Mouse (Mus musculus) limb, embryonic 15.5 days (tissue): ENCODE results near the gene Abat. TPM values are rescaled to one million over a fixed set of nuclear protein-coding genes. Genes with fewer than 3 reads are reported as not detected.

Experiments used
- ATAC-seq: fragments of 200-750 bp; cut with Nextera tagmentation; 2 replicates; pipeline ENCODE4 v1.8.0; 2017; ENCODE audit warnings: low read depth, moderate TSS enrichment; ENCODE audit not compliant: insufficient number of reproducible peaks, low FRiP score, low TSS enrichment
- H3K27ac ChIP-seq: fragments of 300-500 bp; sonication (generic); 2 replicates; pipeline ENCODE4 v1.5.1; 2015; ENCODE audit warnings: moderate library complexity, mild to moderate bottlenecking, inconsistent platforms
- H3K27me3 ChIP-seq: fragments of 300-500 bp; sonication (generic); 2 replicates; pipeline ENCODE4 v1.6.1; 2015; ENCODE audit warnings: inconsistent platforms
- H3K36me3 ChIP-seq: fragments of 300-500 bp; sonication (generic); 2 replicates; pipeline ENCODE4 v1.6.1; 2015; ENCODE audit warnings: inconsistent platforms
- H3K4me1 ChIP-seq: fragments of 300-500 bp; sonication (generic); 2 replicates; pipeline ENCODE4 v1.6.1; 2015; ENCODE audit warnings: inconsistent platforms
- H3K4me2 ChIP-seq: fragments of 300-500 bp; sonication (generic); 2 replicates; pipeline ENCODE4 v1.6.1; 2015; ENCODE audit warnings: mild to moderate bottlenecking, inconsistent platforms
- H3K4me3 ChIP-seq: fragments of 300-500 bp; sonication (generic); 2 replicates; pipeline ENCODE4 v1.5.1; 2015; ENCODE audit warnings: mild to moderate bottlenecking, inconsistent platforms
- H3K9ac ChIP-seq: fragments of 300-500 bp; sonication (generic); 2 replicates; pipeline ENCODE4 v1.6.1; 2015; ENCODE audit warnings: inconsistent platforms
- H3K9me3 ChIP-seq: fragments of 300-500 bp; sonication (generic); 2 replicates; pipeline ENCODE4 v1.6.1; 2016; ENCODE audit warnings: inconsistent platforms
- WGBS: fragments of 180-500 bp; shearing (Covaris S2); methylation state at CpG from one replicate; pipeline ENCODE4 v1.1.7; 2015; 5-methylcytosine and 5-hydroxymethylcytosine counted together
- polyA plus RNA-seq: library from polyadenylated mRNA; unstranded; fragments of >200 nt; fragmentation: Nextera tagmentation; extraction: Ambion mirVana; gene quantifications from 2 replicates; pipeline ENCODE4 v1.2.1, GENCODE M21; 2015

Abat gene
- polyA plus RNA-seq, 1 experiment from 2014 or later, result 24.0 TPM

DNA sequence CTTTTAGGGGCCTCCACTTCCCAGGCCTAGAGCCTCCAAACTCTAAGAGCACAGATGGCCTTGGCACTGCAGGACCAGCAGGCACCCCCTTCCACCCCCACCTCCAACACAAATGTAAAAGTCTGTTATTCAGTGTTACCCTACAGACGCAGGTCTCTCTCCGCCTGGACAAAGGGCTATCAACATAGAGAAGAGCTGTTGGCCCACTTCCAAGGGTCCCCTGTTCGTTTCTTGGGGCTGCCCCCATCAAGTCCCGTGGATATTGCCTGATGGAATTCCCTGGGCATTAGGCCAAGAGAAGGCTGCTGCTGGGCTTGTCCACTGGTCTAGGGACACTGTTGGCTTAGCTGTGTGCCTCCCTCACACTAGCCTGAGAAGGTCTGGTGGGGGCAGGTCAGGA lies 951 bp downstream of the Abat start:
- Histone ChIP-seq H3K9me3 (no peaks in the 10 kb centered on the region), H3K4me3 (peak overlapping the region; percentile 64), H3K36me3 (0 out of 2 replicates have a peak, but pooled peaks cover 4% of the 10 kb centered on the region), H3K4me1 (peaks cover 19% of the 10 kb centered on the region), H3K27me3 (no peaks in the 10 kb centered on the region), H3K27ac (no peak overlapping the region), H3K9ac (no peak overlapping the region), H3K4me2 (peak overlapping the region; percentile 78)
- no peak for ATAC-seq
- WGBS, result 22% methylated on average over 4 of the region's 4 CpGs

GRCm38 (mm10) chr16:8520525-8520924 lies 7.3 kb downstream of the Abat start:
- Histone ChIP-seq H3K36me3 (0 out of 2 replicates have a peak, but pooled peaks cover 4% of the 10 kb centered on the region), H3K9ac (no peak overlapping the region), H3K9me3 (no peaks in the 10 kb centered on the region), H3K27me3 (no peaks in the 10 kb centered on the region), H3K4me3 (no peak overlapping the region), H3K27ac (no peak overlapping the region), H3K4me1 (peaks cover 31% of the 10 kb centered on the region), H3K4me2 (no peak overlapping the region)
- no peak for ATAC-seq
- WGBS, result 74% methylated on average over 5 of the region's 5 CpGs

- WGBS, result 69% methylated on average over 4 of the region's 4 CpGs
- H3K27me3 ChIP-seq, result no peaks in the 10 kb centered on the region
- ATAC-seq, result no peak
Measured at GRCm38 (mm10) chr16:8521322-8521721, 8.1 kb downstream of the Abat start.

DNA sequence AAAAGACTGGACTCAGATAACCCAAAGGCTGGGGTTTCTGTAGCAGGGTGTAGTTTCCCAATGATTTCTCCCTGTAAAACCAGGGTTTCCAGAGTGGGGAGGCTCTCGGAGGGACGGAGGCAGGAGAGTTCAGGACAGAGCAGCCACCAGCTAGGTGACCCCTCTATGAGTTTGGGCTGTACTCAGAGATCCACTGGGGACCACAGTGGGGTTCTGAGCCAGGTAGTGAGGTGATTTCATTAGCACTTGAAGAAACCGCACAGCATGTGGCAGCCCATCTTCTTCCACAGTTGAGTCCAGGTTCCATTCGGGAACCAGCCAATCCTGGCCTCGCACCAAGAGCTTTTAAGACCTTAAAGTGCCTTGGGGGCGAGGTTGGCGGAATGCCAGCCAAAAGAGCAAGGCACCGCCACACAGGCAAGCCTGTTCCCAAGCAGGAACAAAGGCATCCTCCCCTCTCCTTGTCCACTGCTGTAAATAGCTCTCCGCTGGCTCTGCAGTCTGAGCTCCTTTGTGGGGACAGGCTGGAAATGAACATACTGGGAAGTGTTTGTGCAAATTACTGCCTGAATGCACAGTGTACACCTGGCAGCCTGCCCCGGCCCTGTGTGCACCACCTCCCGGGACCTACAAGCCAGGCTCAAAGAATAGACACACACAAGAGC lies 10.4 kb downstream of the Abat start:
- Histone ChIP-seq H3K4me3 (no peak overlapping the region), H3K27me3 (no peaks in the 10 kb centered on the region), H3K4me2 (peak overlapping the region; percentile 34), H3K9me3 (no peaks in the 10 kb centered on the region), H3K4me1 (peaks cover 31% of the 10 kb centered on the region), H3K9ac (no peak overlapping the region), H3K27ac (peak overlapping the region; percentile 85), H3K36me3 (no peaks in the 10 kb centered on the region)
- ATAC-seq, result peak; percentile 80
- 10% methylated on average over 11 of the region's 11 CpGs for WGBS

More at GRCm38 (mm10) chr16:8521322-8521721, 8.1 kb downstream of the Abat start:
- no peak overlapping the region for H3K4me2 ChIP-seq
- H3K36me3 ChIP-seq, result 0 out of 2 replicates have a peak, but pooled peaks cover 4% of the 10 kb centered on the region
- no peak overlapping the region for H3K9ac ChIP-seq
- peaks cover 31% of the 10 kb centered on the region for H3K4me1 ChIP-seq
- H3K27ac ChIP-seq, result no peak overlapping the region
- H3K9me3 ChIP-seq, result no peaks in the 10 kb centered on the region
- no peak overlapping the region for H3K4me3 ChIP-seq

DNA sequence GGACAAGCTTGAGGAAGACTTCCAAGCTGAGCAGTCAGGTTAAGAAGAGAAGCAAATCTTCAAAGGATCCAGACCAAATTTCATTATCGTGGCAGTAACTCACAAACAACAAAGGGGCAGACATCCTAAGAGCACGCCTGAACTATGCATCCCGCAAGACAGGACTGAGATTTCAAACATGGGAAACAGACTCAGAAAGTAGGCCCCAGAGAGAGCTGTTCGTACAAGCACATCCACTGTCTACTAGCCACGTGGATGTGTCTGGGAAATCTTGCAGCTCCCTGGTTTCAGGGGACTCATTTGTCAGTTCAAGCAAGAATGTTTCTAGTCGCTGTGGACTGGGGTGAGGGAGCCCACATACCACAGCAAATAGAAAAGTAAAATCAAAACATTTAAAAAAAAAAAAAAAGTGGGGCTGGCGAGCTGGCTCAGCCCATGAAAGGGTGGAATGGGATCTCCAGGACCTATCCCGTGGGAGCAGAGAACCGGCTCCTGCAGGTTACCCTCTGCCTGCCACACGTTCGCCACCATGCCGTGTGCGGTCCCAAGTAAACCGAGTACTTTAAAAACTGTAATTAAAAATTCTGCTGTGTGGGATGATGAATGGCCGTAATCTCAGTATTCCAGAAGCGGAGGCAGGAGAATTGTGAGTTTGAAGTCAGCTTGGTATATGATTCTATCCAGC lies 11.1 kb downstream of the Abat start:
- Histone ChIP-seq H3K27me3 (no peaks in the 10 kb centered on the region), H3K9me3 (no peaks in the 10 kb centered on the region)
- ATAC-seq, result no peak

DNA sequence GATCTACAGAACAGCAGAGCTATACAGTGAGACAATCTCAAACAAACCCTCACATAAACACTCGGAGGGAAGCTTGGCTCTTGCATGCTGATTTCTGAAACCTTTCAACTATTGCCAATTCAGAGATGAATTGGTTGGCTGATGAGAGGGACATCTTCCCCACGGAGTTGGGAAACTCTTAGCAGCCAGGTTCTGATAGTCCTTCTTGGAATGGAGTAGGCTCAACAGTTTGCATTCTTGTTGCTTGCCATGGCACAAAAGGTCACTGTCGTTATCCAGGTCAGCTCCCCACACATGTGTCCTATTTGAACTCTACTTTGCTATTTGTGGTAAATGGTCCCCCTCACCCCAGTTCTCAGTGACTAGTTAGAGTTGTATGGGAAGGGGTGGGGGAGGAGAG lies 12.1 kb downstream of the Abat start:
- Histone ChIP-seq H3K27ac (no peak overlapping the region), H3K4me1 (peaks cover 37% of the 10 kb centered on the region), H3K9me3 (no peaks in the 10 kb centered on the region), H3K4me3 (no peak overlapping the region), H3K4me2 (no peak overlapping the region), H3K27me3 (no peaks in the 10 kb centered on the region), H3K9ac (no peak overlapping the region), H3K36me3 (no peaks in the 10 kb centered on the region)
- 63% methylated on average over 3 of the region's 3 CpGs for WGBS
- no peak for ATAC-seq

More for the DNA sequence above, 11.1 kb downstream of the Abat start:
- no peak overlapping the region for H3K4me3 ChIP-seq
- H3K4me2 ChIP-seq, result peak overlapping the region; percentile 34
- 30% methylated on average over 16 of the region's 16 CpGs for WGBS
- no peak overlapping the region for H3K9ac ChIP-seq
- H3K36me3 ChIP-seq, result no peaks in the 10 kb centered on the region
- H3K4me1 ChIP-seq, result peaks cover 31% of the 10 kb centered on the region
- H3K27ac ChIP-seq, result peak overlapping the region; percentile 85

DNA sequence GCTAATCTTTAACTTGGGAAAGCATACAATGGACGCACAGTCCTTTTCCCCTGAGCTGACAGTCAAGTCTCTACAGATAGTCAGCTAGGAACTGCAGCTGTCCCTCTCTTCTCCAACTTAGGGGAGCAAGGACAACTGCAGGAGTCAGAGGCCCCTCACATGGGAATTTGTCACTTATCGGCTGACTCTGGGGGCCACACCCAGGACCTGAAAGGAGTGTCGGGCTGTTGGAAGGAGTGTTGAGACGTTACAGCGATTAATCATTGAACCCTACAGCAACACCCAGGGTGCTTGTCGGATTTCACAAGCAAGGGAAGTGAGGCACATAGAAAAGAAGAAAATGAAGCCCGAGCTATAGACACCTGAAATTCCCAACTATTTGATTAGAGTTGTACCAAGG lies 12.6 kb downstream of the Abat start:
- Histone ChIP-seq H3K9ac (no peak overlapping the region), H3K27ac (no peak overlapping the region), H3K36me3 (no peaks in the 10 kb centered on the region), H3K9me3 (no peaks in the 10 kb centered on the region), H3K27me3 (no peaks in the 10 kb centered on the region), H3K4me2 (no peak overlapping the region), H3K4me1 (peaks cover 38% of the 10 kb centered on the region), H3K4me3 (no peak overlapping the region)
- WGBS, result 65% methylated on average over 7 of the region's 7 CpGs
- ATAC-seq, result no peak

GRCm38 (mm10) chr16:8529389-8529788 lies 16.2 kb downstream of the Abat start:
- H3K4me3 ChIP-seq, result no peak overlapping the region
- 84% methylated on average over 1 of the region's 1 CpGs for WGBS
- no peak overlapping the region for H3K27ac ChIP-seq
- H3K4me2 ChIP-seq, result no peak overlapping the region
- H3K9ac ChIP-seq, result no peak overlapping the region
- H3K4me1 ChIP-seq, result peaks cover 20% of the 10 kb centered on the region
- H3K27me3 ChIP-seq, result no peaks in the 10 kb centered on the region
- no peak for ATAC-seq
- no peaks in the 10 kb centered on the region for H3K36me3 ChIP-seq
- no peaks in the 10 kb centered on the region for H3K9me3 ChIP-seq

DNA sequence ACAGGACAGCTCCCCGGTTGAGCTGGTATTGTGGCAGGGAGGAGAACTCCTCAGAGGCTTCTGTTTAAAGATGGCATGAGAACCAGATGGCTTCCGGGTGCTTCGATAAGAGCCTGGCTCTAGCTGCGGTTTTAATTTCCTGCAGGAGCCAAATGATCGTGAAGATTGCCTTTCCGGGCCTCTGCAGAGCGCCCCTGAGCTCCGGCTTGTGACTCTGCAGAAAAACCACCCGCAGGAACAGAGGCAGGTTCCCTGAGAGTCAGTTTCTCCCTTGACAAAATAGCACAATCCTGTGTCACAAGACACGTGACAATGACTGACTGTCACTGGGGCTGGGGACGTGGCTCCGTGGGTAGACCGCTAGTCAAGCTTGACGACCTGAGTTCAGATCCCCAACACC lies 16.8 kb downstream of the Abat start:
- Histone ChIP-seq H3K27me3 (no peaks in the 10 kb centered on the region), H3K9me3 (no peaks in the 10 kb centered on the region), H3K4me3 (no peak overlapping the region), H3K4me2 (no peak overlapping the region), H3K4me1 (peaks cover 13% of the 10 kb centered on the region; the same call in 1 of the 2 replicates), H3K27ac (no peak overlapping the region), H3K9ac (no peak overlapping the region), H3K36me3 (no peaks in the 10 kb centered on the region)
- WGBS, result 61% methylated on average over 14 of the region's 14 CpGs
- ATAC-seq, result no peak

DNA sequence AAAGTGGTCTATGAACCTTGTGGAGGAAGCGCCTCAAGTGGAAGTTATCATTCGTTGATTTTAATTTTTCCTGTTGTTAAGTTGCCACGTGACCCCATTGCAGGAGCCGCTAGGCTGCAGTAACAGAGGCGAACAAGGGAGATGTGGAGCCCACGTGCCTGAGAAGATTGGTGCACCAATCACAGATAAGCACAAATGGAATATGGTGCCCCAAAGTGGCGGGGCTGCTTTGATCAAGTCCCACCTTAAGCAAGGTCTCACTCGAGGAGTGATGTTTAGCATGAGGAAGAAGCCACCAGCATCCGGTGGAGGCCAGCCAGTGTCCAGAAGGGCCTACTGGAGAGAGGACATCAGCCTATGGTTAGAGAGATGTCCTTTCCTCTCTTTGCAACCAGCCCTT lies 19.2 kb downstream of the Abat start:
- peaks cover 10% of the 10 kb centered on the region; the same call in 1 of the 2 replicates for H3K4me1 ChIP-seq
- H3K9ac ChIP-seq, result no peak overlapping the region
- no peak for ATAC-seq
- H3K9me3 ChIP-seq, result no peaks in the 10 kb centered on the region
- no peaks in the 10 kb centered on the region for H3K36me3 ChIP-seq
- H3K27me3 ChIP-seq, result no peaks in the 10 kb centered on the region
- H3K27ac ChIP-seq, result no peak overlapping the region
- no peak overlapping the region for H3K4me3 ChIP-seq
- WGBS, result 91% methylated on average over 9 of the region's 9 CpGs
- no peak overlapping the region for H3K4me2 ChIP-seq

- Histone ChIP-seq H3K27me3 (no peaks in the 10 kb centered on the region), H3K9me3 (no peaks in the 10 kb centered on the region), H3K36me3 (no peaks in the 10 kb centered on the region), H3K4me2 (no peak overlapping the region), H3K4me3 (no peak overlapping the region), H3K27ac (no peak overlapping the region), H3K9ac (no peak overlapping the region), H3K4me1 (peaks cover 10% of the 10 kb centered on the region; the same call in 1 of the 2 replicates)
- WGBS, result 73% methylated on average over 7 of the region's 7 CpGs
- no peak for ATAC-seq
Measured at GRCm38 (mm10) chr16:8532894-8533293, 19.7 kb downstream of the Abat start.

GRCm38 (mm10) chr16:8533477-8533876 lies 20.2 kb downstream of the Abat start:
- H3K9me3 ChIP-seq, result no peaks in the 10 kb centered on the region
- no peak for ATAC-seq

More at GRCm38 (mm10) chr16:8533477-8533876, 20.2 kb downstream of the Abat start:
- H3K4me1 ChIP-seq, result peaks cover 10% of the 10 kb centered on the region; the same call in 1 of the 2 replicates
- H3K4me2 ChIP-seq, result no peak overlapping the region
- H3K27ac ChIP-seq, result no peak overlapping the region
- H3K27me3 ChIP-seq, result no peaks in the 10 kb centered on the region
- no peak overlapping the region for H3K9ac ChIP-seq
- WGBS, result 91% methylated on average over 6 of the region's 6 CpGs
- no peaks in the 10 kb centered on the region for H3K36me3 ChIP-seq
- H3K4me3 ChIP-seq, result no peak overlapping the region
